Mouse (Mus musculus): ENCODE results near the gene Rngtt. TPM values are rescaled to one million over a fixed set of nuclear protein-coding genes. Genes with fewer than 3 reads are reported as not detected.
"Not testable (repeated sequence)": the region's sequence is repeated elsewhere in the genome, so short reads cannot be mapped to it uniquely, and the experiment has no call there.

Gene Rngtt
- polyA plus RNA-seq, 2 experiments from 2014 or later = 50.2 to 69.5 TPM

GRCm38 (mm10) chr4:33446881-33447280, 136.8 kb downstream of the Rngtt start:
- no peak for ATAC-seq

- ATAC-seq = not testable (repeated sequence)
These were observed 140.2 kb downstream of the Rngtt start for GRCm38 (mm10) chr4:33450356-33450755.

- no peak for ATAC-seq
These were observed 149.7 kb downstream of the Rngtt start for GRCm38 (mm10) chr4:33459851-33460250.

- no peak for ATAC-seq
These were observed 154.3 kb downstream of the Rngtt start for GRCm38 (mm10) chr4:33464432-33464831.

- no peak for ATAC-seq
These were observed 155.8 kb downstream of the Rngtt start for GRCm38 (mm10) chr4:33465871-33466270.

- peak; percentile 29 for ATAC-seq
These were observed 156.9 kb downstream of the Rngtt start for GRCm38 (mm10) chr4:33466970-33467399.

- peak; percentile 63 for ATAC-seq
These were observed 157.5 kb downstream of the Rngtt start for GRCm38 (mm10) chr4:33467627-33468026.

- ATAC-seq = no peak
These were observed 158.0 kb downstream of the Rngtt start for GRCm38 (mm10) chr4:33468151-33468550.

GRCm38 (mm10) chr4:33470671-33471302, 160.7 kb downstream of the Rngtt start:
- ATAC-seq = no peak

GRCm38 (mm10) chr4:33478011-33478785, 168.1 kb downstream of the Rngtt start:
- no peak for ATAC-seq

GRCm38 (mm10) chr4:33481721-33482120, 171.6 kb downstream of the Rngtt start:
- ATAC-seq = no peak

GRCm38 (mm10) chr4:33486050-33486449, 175.9 kb downstream of the Rngtt start:
- no peak for ATAC-seq

GRCm38 (mm10) chr4:33491108-33491507, 181.0 kb downstream of the Rngtt start:
- ATAC-seq = no peak

- ATAC-seq = no peak
These were observed 184.3 kb downstream of the Rngtt start for GRCm38 (mm10) chr4:33494377-33494776.

- no peak for ATAC-seq
These were observed 186.9 kb downstream of the Rngtt start for GRCm38 (mm10) chr4:33496985-33497384.

GRCm38 (mm10) chr4:33497657-33498056, 187.5 kb downstream of the Rngtt start:
- no peak for ATAC-seq

- ATAC-seq = no peak
These were observed 188.2 kb downstream of the Rngtt start for GRCm38 (mm10) chr4:33498160-33498874.

- no peak for ATAC-seq
These were observed 196.5 kb downstream of the Rngtt start for GRCm38 (mm10) chr4:33506638-33507037.

- no peak for ATAC-seq
These were observed 200.4 kb downstream of the Rngtt start for GRCm38 (mm10) chr4:33510544-33510943.

GRCm38 (mm10) chr4:33513421-33513820, 203.3 kb downstream of the Rngtt start:
- ATAC-seq = no peak

GRCm38 (mm10) chr4:33514108-33515000, 204.2 kb downstream of the Rngtt start:
- ATAC-seq = no peak

GRCm38 (mm10) chr4:33520196-33520595, 210.1 kb downstream of the Rngtt start:
- no peak for ATAC-seq
